Mouse (Mus musculus): ENCODE data around the gene Msi2. TPM values are rescaled to one million over a fixed set of nuclear protein-coding genes. Genes with fewer than 3 reads are reported as not detected.

Msi2 gene
- polyA plus RNA-seq, 1 experiment: 21.9 TPM

DNA sequence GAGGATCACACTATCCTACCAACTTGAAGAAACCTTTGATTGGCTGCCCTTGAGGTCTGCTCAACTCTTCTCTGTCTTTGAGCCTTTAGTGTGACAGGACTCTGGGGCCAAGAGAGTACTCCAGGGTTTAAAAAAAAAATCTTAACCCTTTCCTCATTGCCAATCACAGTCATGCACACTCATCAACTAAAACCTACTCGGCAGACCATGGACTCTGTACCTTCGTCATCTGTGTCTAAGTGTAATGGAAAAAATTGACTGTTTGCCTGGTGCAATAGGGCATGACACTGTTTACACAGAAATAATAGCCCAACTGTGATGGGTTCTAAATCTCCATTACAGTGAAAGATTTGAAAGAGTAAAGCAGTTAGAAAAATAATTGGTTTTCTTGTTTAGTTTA, 186.3 kb downstream of the Msi2 start:
- TF ChIP-seq POLR2A (IDR thresholded peaks at IDR 0.05; ENCODE audit: borderline replicate concordance, control insufficient read depth, low read depth, low read length) (no peak), CTCF (IDR thresholded peaks at IDR 0.05; ENCODE audit: control insufficient read depth, insufficient read depth, low read length) (no peak)
- 71% methylated on average over 2 of the region's 2 CpGs for WGBS
- Histone ChIP-seq H3K27ac (ENCODE audit: control insufficient read depth, insufficient read depth, low read depth, low read length, poor library complexity) (no peak overlapping the region), H3K4me1 (ENCODE audit: control insufficient read depth, insufficient read depth, low read length) (peaks cover 4% of the 10 kb centered on the region), H3K4me3 (replicated peaks; ENCODE audit: control insufficient read depth, low read depth, low read length) (no peak overlapping the region)

DNA sequence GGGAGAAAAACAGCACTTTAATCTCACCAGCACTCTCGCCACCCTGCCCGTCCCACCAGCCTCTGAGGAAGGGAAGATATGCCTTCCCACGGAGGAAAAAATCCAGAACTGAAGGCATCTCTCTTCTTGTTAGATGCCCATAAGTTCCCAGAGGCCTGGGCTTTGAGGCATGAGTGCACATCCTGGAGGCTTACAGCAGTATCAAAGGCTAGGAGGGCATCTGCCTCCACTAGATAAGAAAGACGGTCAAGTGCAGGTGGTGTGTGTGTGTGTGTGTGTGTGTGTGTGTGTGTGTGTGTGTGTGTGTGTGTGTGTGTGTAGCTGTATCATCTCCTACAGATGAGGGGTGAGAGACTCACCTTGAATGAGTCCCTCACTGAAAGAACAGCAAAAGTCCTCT, 188.3 kb downstream of the Msi2 start:
- Histone ChIP-seq H3K4me3 (replicated peaks; ENCODE audit: control insufficient read depth, low read depth, low read length) (no peak overlapping the region), H3K27ac (ENCODE audit: control insufficient read depth, insufficient read depth, low read depth, low read length, poor library complexity) (no peak overlapping the region), H3K4me1 (ENCODE audit: control insufficient read depth, insufficient read depth, low read length) (peaks cover 4% of the 10 kb centered on the region)
- TF ChIP-seq POLR2A (IDR thresholded peaks at IDR 0.05; ENCODE audit: borderline replicate concordance, control insufficient read depth, low read depth, low read length): no peak
- no peak for TF ChIP-seq CTCF (IDR thresholded peaks at IDR 0.05; ENCODE audit: control insufficient read depth, insufficient read depth, low read length)
- WGBS: 62% methylated on average over 4 of the region's 4 CpGs

DNA sequence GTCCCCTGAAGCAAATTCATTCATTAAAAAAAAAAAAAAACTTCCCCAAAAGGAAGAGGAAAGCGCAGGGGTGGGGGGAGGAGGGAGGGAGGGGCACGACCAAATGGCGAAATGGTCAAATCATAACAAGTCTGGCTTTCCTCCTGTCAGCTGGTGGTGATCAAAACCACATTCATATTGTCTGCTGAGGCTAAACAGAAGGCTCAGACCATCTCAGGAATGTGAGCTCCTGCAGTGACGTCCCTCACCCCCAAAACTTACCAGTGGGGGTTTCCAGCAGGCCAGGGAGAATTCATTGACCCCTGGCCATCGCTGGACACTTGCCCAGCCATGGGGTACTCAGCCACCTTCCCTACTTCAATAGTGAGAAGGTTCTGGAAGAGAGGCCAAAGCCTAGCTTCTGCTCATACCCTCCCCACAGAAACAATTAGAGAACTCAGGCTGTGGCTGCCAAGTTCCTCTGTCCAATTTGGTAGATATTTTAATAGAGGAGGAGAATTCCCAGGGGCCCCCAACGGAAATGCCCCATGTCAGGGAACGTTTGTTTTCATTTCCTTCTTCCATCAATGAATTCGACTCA, 189.7 kb downstream of the Msi2 start:
- peaks cover 4% of the 10 kb centered on the region for H3K4me1 ChIP-seq (ENCODE audit: control insufficient read depth, insufficient read depth, low read length)
- 11% methylated on average over 8 of the region's 8 CpGs for WGBS
- H3K27ac ChIP-seq (ENCODE audit: control insufficient read depth, insufficient read depth, low read depth, low read length, poor library complexity): no peak overlapping the region
- H3K4me3 ChIP-seq (replicated peaks; ENCODE audit: control insufficient read depth, low read depth, low read length): no peak overlapping the region
- TF ChIP-seq POLR2A (IDR thresholded peaks at IDR 0.05; ENCODE audit: borderline replicate concordance, control insufficient read depth, low read depth, low read length): no peak
- TF ChIP-seq CTCF (IDR thresholded peaks at IDR 0.05; ENCODE audit: control insufficient read depth, insufficient read depth, low read length): no peak

GRCm38 (mm10) chr11:88526711-88527110, 191.6 kb downstream of the Msi2 start:
- TF ChIP-seq CTCF (IDR thresholded peaks at IDR 0.05; ENCODE audit: control insufficient read depth, insufficient read depth, low read length) (no peak), POLR2A (IDR thresholded peaks at IDR 0.05; ENCODE audit: borderline replicate concordance, control insufficient read depth, low read depth, low read length) (no peak)
- H3K4me1 ChIP-seq (ENCODE audit: control insufficient read depth, insufficient read depth, low read length): peaks cover 4% of the 10 kb centered on the region; the same call in 1 of the 2 replicates
- H3K4me3 ChIP-seq (replicated peaks; ENCODE audit: control insufficient read depth, low read depth, low read length): no peak overlapping the region
- 41% methylated on average over 7 of the region's 7 CpGs for WGBS
- no peak overlapping the region; the same call in 1 of the 2 replicates for H3K27ac ChIP-seq (ENCODE audit: control insufficient read depth, insufficient read depth, low read depth, low read length, poor library complexity)

DNA sequence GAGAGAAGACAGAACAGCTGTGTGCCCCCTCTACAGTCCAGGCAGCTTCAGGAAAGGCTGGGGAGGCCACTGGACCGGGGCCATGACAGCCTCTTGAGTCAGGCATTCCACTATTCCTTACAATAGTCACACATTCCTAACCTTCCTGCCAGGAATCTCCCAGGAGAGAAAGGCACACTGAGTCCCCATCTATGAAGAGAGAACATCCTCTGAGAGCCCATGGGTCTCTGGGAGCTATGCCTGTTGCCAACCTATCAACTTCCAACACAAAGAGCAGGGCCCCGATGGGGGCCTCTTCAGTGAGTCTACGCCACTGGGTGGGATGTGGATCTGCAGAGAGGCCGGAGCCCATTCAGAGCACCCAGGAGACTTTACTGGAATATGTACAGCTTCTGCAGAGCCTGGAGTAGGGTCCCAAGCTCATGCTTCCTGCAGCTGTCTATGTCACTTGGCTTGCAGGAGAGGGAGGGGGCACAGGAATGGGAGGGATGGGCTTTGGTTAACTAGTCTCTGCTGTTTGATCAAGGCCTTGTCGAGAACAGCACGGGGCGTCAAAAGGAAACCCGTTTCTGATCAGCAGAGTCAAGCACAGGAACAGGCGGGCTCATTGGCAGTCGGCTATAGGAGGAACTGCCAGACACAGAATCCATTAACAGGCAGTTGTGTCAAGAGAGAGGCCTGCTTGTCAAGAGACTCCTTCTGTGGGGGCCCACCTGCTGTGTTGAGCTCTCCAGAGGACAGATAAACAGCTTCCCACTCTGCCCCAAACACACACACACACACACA, 193.3 kb downstream of the Msi2 start:
- WGBS: 49% methylated on average over 10 of the region's 10 CpGs
- no peak overlapping the region for H3K4me3 ChIP-seq (replicated peaks; ENCODE audit: control insufficient read depth, low read depth, low read length)
- no peak overlapping the region for H3K27ac ChIP-seq (ENCODE audit: control insufficient read depth, insufficient read depth, low read depth, low read length, poor library complexity)
- TF ChIP-seq POLR2A (IDR thresholded peaks at IDR 0.05; ENCODE audit: borderline replicate concordance, control insufficient read depth, low read depth, low read length) (no peak), CTCF (IDR thresholded peaks at IDR 0.05; ENCODE audit: control insufficient read depth, insufficient read depth, low read length) (no peak)
- H3K4me1 ChIP-seq (ENCODE audit: control insufficient read depth, insufficient read depth, low read length): peaks cover 4% of the 10 kb centered on the region; the same call in 1 of the 2 replicates

GRCm38 (mm10) chr11:88524437-88524789, 193.9 kb downstream of the Msi2 start:
- TF ChIP-seq POLR2A (IDR thresholded peaks at IDR 0.05; ENCODE audit: borderline replicate concordance, control insufficient read depth, low read depth, low read length): no peak
- no peak for TF ChIP-seq CTCF (IDR thresholded peaks at IDR 0.05; ENCODE audit: control insufficient read depth, insufficient read depth, low read length)
- Histone ChIP-seq H3K4me1 (ENCODE audit: control insufficient read depth, insufficient read depth, low read length) (peaks cover 4% of the 10 kb centered on the region; the same call in 1 of the 2 replicates), H3K27ac (ENCODE audit: control insufficient read depth, insufficient read depth, low read depth, low read length, poor library complexity) (no peak overlapping the region)

DNA sequence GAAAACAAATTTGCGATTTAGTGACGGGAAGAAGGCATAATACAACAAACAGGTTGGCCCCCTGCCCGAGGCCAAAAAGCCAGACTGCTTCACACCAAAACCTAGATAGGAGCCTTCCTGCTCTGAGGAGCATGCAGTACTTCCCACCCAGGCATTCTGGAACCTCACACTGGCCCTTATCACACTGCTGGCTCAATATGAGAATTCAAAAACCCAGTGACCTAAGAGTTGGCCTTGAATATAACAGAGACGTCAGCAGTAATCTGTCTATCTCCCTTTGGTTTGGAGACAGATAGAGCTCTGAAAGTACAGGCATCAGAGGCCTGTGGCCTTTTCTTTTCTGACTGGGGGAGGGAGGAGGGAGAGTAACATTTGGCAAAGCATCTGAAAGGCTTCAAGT, 194.4 kb downstream of the Msi2 start:
- Histone ChIP-seq H3K27ac (ENCODE audit: control insufficient read depth, insufficient read depth, low read depth, low read length, poor library complexity) (no peak overlapping the region), H3K4me1 (ENCODE audit: control insufficient read depth, insufficient read depth, low read length) (peaks cover 2% of the 10 kb centered on the region; the same call in 1 of the 2 replicates), H3K4me3 (replicated peaks; ENCODE audit: control insufficient read depth, low read depth, low read length) (no peak overlapping the region)
- 67% methylated on average over 4 of the region's 4 CpGs for WGBS
- TF ChIP-seq POLR2A (IDR thresholded peaks at IDR 0.05; ENCODE audit: borderline replicate concordance, control insufficient read depth, low read depth, low read length) (no peak), CTCF (IDR thresholded peaks at IDR 0.05; ENCODE audit: control insufficient read depth, insufficient read depth, low read length) (no peak)

More at GRCm38 (mm10) chr11:88524437-88524789, 193.9 kb downstream of the Msi2 start:
- H3K4me3 ChIP-seq (replicated peaks; ENCODE audit: control insufficient read depth, low read depth, low read length): no peak overlapping the region

- TF ChIP-seq CTCF (IDR thresholded peaks at IDR 0.05; ENCODE audit: control insufficient read depth, insufficient read depth, low read length) (no peak), POLR2A (IDR thresholded peaks at IDR 0.05; ENCODE audit: borderline replicate concordance, control insufficient read depth, low read depth, low read length) (no peak)
- H3K4me1 ChIP-seq (ENCODE audit: control insufficient read depth, insufficient read depth, low read length): peaks cover 2% of the 10 kb centered on the region; the same call in 1 of the 2 replicates
- WGBS: 77% methylated on average over 6 of the region's 6 CpGs
- H3K4me3 ChIP-seq (replicated peaks; ENCODE audit: control insufficient read depth, low read depth, low read length): no peak overlapping the region
- no peak overlapping the region for H3K27ac ChIP-seq (ENCODE audit: control insufficient read depth, insufficient read depth, low read depth, low read length, poor library complexity)
Measured at GRCm38 (mm10) chr11:88523511-88523910, 194.8 kb downstream of the Msi2 start.
